Mouse (Mus musculus): ENCODE measurements at regions not wholly inside any gene's neighbourhood (a gene's known extent, or its start where the extent isn't known, plus 50 kb on each side); places are given as distances from the start of the nearest gene placed in this dataset.

DNA sequence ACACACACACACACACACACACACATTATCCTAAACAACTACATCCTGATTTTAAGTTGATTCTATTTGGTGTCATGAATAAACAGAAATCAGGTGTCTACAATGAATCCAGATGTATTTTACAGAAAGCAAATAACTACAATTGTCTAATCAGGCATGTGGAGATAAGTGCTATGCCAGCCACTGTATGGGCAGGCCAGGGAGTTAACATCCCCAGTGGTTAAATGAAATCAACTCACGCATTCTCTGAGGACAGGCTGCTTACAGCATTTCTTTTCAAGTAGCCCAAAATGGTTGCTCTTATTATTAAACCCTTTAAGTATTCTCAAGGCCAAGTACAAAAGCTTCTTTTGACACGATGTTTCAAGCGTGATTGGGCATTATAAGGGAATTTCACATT lies 103.0 kb upstream of the Lrrn1 start:
- Histone ChIP-seq H3K9me3 (ENCODE audit: control insufficient read depth, insufficient read depth, low read depth, low read length) (no peaks in the 10 kb centered on the region), H3K4me1 (ENCODE audit: control insufficient read depth in 2 of 2, insufficient read depth in 2 of 2, low read length in 2 of 2, poor library complexity in 1 of 2) (no peaks in the 10 kb centered on the region), H3K36me3 (ENCODE audit: control insufficient read depth, insufficient read depth, low read length, poor library complexity, severe bottlenecking) (no peaks in the 10 kb centered on the region), H3K9ac (ENCODE audit: insufficient read depth, low read depth, low read length, poor library complexity, severe bottlenecking) (no peak overlapping the region), H3K27ac (ENCODE audit: insufficient read depth, low read depth, low read length, poor library complexity, severe bottlenecking) (no peak overlapping the region), H3K4me3 (ENCODE audit: insufficient read depth in 1 of 2, low read depth in 1 of 2, low read length in 2 of 2, poor library complexity in 1 of 2, severe bottlenecking in 1 of 2) (no peak overlapping the region)
- in situ Hi-C loops (cut with MboI; ENCODE audit: low sequenced_read_pairs in 2 of 2, unreplicated experiment in 2 of 2): no loop called here
- TF ChIP-seq HCFC1 (IDR thresholded peaks at IDR 0.05; ENCODE audit: borderline replicate concordance, insufficient read depth, low read length) (no peak), CHD2 (IDR thresholded peaks at IDR 0.05; ENCODE audit: low read depth, low read length) (no peak), ZC3H11A (IDR thresholded peaks at IDR 0.05; ENCODE audit: borderline replicate concordance, low read depth, low read length) (no peak), MAFK (IDR thresholded peaks at IDR 0.05; ENCODE audit: insufficient read depth, low read depth, low read length) (no peak), ZNF384 (IDR thresholded peaks at IDR 0.05; ENCODE audit: low read depth, low read length) (no peak)
- no peak for DNase-seq (ENCODE audit: low read depth, low spot score)

DNA sequence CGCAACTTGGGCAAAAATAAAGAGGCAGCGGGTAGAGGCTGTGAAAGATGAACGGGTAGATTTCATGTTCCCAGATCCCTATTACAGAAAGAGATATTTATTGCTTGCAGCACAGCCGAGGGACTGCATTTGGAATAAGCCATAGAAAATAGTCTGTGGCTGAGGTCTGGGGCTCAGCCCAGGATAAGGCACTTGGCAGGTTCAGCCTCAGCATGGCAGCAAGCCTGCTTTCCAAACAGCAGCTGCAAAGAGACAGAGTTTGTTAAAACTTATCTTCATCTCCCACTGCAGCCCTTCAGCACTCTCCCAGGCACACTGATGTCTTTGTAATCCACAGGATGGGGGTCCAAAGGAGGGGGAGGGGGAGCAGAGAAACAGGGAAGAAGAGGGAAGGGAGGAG lies 98.5 kb upstream of the Lrrn1 start:
- H3K4me3 ChIP-seq (ENCODE audit: insufficient read depth in 1 of 2, low read depth in 1 of 2, low read length in 2 of 2, poor library complexity in 1 of 2, severe bottlenecking in 1 of 2): no peak overlapping the region
- in situ Hi-C loops (cut with MboI; ENCODE audit: low sequenced_read_pairs in 2 of 2, unreplicated experiment in 2 of 2): no loop called here

DNA sequence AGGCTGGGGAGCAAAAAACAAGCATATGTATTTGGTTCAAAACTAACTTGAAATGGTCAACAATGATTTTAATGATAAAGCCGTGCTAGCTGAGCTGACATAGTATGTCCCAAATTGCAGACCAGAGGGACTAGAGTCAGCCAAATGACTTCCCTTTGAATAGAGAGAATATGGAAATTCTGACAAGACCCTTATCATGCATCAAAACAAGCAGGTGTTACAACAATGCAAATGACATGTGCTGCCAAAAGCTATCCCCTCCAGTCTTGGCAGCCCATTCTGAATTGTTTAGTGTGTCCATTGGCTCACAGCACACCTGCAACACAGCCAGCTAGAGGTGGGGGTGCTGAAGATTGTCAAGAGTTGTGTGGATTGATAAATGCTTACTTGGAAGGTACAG lies 87.5 kb upstream of the Lrrn1 start:
- DNase-seq (ENCODE audit: low read depth, low spot score): no peak
- Histone ChIP-seq H3K4me3 (ENCODE audit: insufficient read depth in 1 of 2, low read depth in 1 of 2, low read length in 2 of 2, poor library complexity in 1 of 2, severe bottlenecking in 1 of 2) (no peak overlapping the region), H3K27ac (ENCODE audit: insufficient read depth, low read depth, low read length, poor library complexity, severe bottlenecking) (no peak overlapping the region), H3K4me1 (ENCODE audit: control insufficient read depth in 2 of 2, insufficient read depth in 2 of 2, low read length in 2 of 2, poor library complexity in 1 of 2) (no peaks in the 10 kb centered on the region), H3K9ac (ENCODE audit: insufficient read depth, low read depth, low read length, poor library complexity, severe bottlenecking) (no peak overlapping the region), H3K36me3 (ENCODE audit: control insufficient read depth, insufficient read depth, low read length, poor library complexity, severe bottlenecking) (no peaks in the 10 kb centered on the region), H3K9me3 (ENCODE audit: control insufficient read depth, insufficient read depth, low read depth, low read length) (no peaks in the 10 kb centered on the region)
- in situ Hi-C loops (cut with MboI; ENCODE audit: low sequenced_read_pairs in 2 of 2, unreplicated experiment in 2 of 2): no loop called here
- no peak for TF ChIP-seq ZNF384 (IDR thresholded peaks at IDR 0.05; ENCODE audit: low read depth, low read length)
- TF ChIP-seq ZC3H11A (IDR thresholded peaks at IDR 0.05; ENCODE audit: borderline replicate concordance, low read depth, low read length): no peak

More for the DNA sequence above, 98.5 kb upstream of the Lrrn1 start:
- no peak for DNase-seq (ENCODE audit: low read depth, low spot score)
- TF ChIP-seq HCFC1 (IDR thresholded peaks at IDR 0.05; ENCODE audit: borderline replicate concordance, insufficient read depth, low read length) (no peak), MAFK (IDR thresholded peaks at IDR 0.05; ENCODE audit: insufficient read depth, low read depth, low read length) (no peak), CHD2 (IDR thresholded peaks at IDR 0.05; ENCODE audit: low read depth, low read length) (no peak), ZC3H11A (IDR thresholded peaks at IDR 0.05; ENCODE audit: borderline replicate concordance, low read depth, low read length) (no peak), ZNF384 (IDR thresholded peaks at IDR 0.05; ENCODE audit: low read depth, low read length) (no peak)
- Histone ChIP-seq H3K27ac (ENCODE audit: insufficient read depth, low read depth, low read length, poor library complexity, severe bottlenecking) (no peak overlapping the region), H3K36me3 (ENCODE audit: control insufficient read depth, insufficient read depth, low read length, poor library complexity, severe bottlenecking) (no peaks in the 10 kb centered on the region), H3K9ac (ENCODE audit: insufficient read depth, low read depth, low read length, poor library complexity, severe bottlenecking) (no peak overlapping the region), H3K9me3 (ENCODE audit: control insufficient read depth, insufficient read depth, low read depth, low read length) (no peaks in the 10 kb centered on the region), H3K4me1 (ENCODE audit: control insufficient read depth in 2 of 2, insufficient read depth in 2 of 2, low read length in 2 of 2, poor library complexity in 1 of 2) (no peaks in the 10 kb centered on the region)

DNA sequence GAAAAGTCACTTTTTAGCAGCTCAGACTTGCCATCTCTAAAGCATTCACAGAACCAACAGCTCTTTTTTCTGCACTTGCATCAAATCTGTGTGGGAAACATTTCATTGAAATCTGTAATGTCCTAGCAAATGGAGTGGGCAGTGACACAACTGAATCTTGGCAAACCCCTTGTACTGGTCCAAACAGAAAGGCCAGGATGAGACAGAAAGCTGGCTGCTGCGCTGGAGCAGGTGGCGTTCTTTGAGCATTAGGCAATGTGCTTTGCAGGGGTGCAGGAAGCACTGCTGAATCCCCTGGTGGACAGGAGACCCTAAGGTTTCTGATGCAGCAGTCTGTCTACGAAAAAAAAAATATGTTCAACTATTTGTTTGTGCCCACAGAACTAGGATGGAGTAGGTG lies 85.2 kb upstream of the Lrrn1 start:
- no peak for DNase-seq (ENCODE audit: low read depth, low spot score)
- Histone ChIP-seq H3K27ac (ENCODE audit: insufficient read depth, low read depth, low read length, poor library complexity, severe bottlenecking) (no peak overlapping the region), H3K4me1 (ENCODE audit: control insufficient read depth in 2 of 2, insufficient read depth in 2 of 2, low read length in 2 of 2, poor library complexity in 1 of 2) (no peaks in the 10 kb centered on the region), H3K9me3 (ENCODE audit: control insufficient read depth, insufficient read depth, low read depth, low read length) (no peaks in the 10 kb centered on the region), H3K4me3 (ENCODE audit: insufficient read depth in 1 of 2, low read depth in 1 of 2, low read length in 2 of 2, poor library complexity in 1 of 2, severe bottlenecking in 1 of 2) (no peak overlapping the region), H3K36me3 (ENCODE audit: control insufficient read depth, insufficient read depth, low read length, poor library complexity, severe bottlenecking) (no peaks in the 10 kb centered on the region), H3K9ac (ENCODE audit: insufficient read depth, low read depth, low read length, poor library complexity, severe bottlenecking) (no peak overlapping the region)
- TF ChIP-seq ZC3H11A (IDR thresholded peaks at IDR 0.05; ENCODE audit: borderline replicate concordance, low read depth, low read length) (no peak), CHD2 (IDR thresholded peaks at IDR 0.05; ENCODE audit: low read depth, low read length) (no peak), ZNF384 (IDR thresholded peaks at IDR 0.05; ENCODE audit: low read depth, low read length) (no peak), MAFK (IDR thresholded peaks at IDR 0.05; ENCODE audit: insufficient read depth, low read depth, low read length) (no peak), HCFC1 (IDR thresholded peaks at IDR 0.05; ENCODE audit: borderline replicate concordance, insufficient read depth, low read length) (no peak)
- in situ Hi-C loops (cut with MboI; ENCODE audit: low sequenced_read_pairs in 2 of 2, unreplicated experiment in 2 of 2): no loop called here

DNA sequence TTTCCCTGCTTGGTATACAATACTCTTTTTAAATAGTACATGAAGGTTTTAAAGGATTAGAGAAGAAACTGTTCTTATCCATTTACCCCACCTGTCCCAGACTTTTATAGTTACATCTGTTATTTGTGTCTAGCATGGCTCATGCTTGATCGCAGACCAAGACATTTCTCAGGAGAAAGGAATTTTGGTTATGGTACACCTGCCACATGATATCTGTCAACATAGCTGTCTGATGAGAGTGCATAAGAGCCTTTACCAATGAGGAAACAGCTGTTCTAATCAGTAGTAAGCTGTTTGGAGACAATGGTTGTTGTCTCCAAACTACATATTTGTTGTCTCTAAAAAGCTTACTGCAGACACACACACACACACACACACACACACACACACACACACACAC lies 70.3 kb upstream of the Lrrn1 start:
- TF ChIP-seq CHD2 (IDR thresholded peaks at IDR 0.05; ENCODE audit: low read depth, low read length) (no peak), ZNF384 (IDR thresholded peaks at IDR 0.05; ENCODE audit: low read depth, low read length) (no peak), ZC3H11A (IDR thresholded peaks at IDR 0.05; ENCODE audit: borderline replicate concordance, low read depth, low read length) (no peak), HCFC1 (IDR thresholded peaks at IDR 0.05; ENCODE audit: borderline replicate concordance, insufficient read depth, low read length) (no peak), MAFK (IDR thresholded peaks at IDR 0.05; ENCODE audit: insufficient read depth, low read depth, low read length) (no peak)
- Histone ChIP-seq H3K9me3 (ENCODE audit: control insufficient read depth, insufficient read depth, low read depth, low read length) (no peaks in the 10 kb centered on the region), H3K27ac (ENCODE audit: insufficient read depth, low read depth, low read length, poor library complexity, severe bottlenecking) (no peak overlapping the region), H3K4me3 (ENCODE audit: insufficient read depth in 1 of 2, low read depth in 1 of 2, low read length in 2 of 2, poor library complexity in 1 of 2, severe bottlenecking in 1 of 2) (no peak overlapping the region), H3K9ac (ENCODE audit: insufficient read depth, low read depth, low read length, poor library complexity, severe bottlenecking) (no peak overlapping the region), H3K4me1 (ENCODE audit: control insufficient read depth in 2 of 2, insufficient read depth in 2 of 2, low read length in 2 of 2, poor library complexity in 1 of 2) (no peaks in the 10 kb centered on the region), H3K36me3 (ENCODE audit: control insufficient read depth, insufficient read depth, low read length, poor library complexity, severe bottlenecking) (no peaks in the 10 kb centered on the region)
- in situ Hi-C loops (cut with MboI; ENCODE audit: low sequenced_read_pairs in 2 of 2, unreplicated experiment in 2 of 2): no loop called here
- no peak for DNase-seq (ENCODE audit: low read depth, low spot score)
